Mouse (Mus musculus): ENCODE results near the gene Gm2310. TPM values are rescaled to one million over a fixed set of nuclear protein-coding genes. Genes with fewer than 3 reads are reported as not detected.

Gene Gm2310
- total and polyA plus RNA-seq, 3 experiments: not detected

DNA sequence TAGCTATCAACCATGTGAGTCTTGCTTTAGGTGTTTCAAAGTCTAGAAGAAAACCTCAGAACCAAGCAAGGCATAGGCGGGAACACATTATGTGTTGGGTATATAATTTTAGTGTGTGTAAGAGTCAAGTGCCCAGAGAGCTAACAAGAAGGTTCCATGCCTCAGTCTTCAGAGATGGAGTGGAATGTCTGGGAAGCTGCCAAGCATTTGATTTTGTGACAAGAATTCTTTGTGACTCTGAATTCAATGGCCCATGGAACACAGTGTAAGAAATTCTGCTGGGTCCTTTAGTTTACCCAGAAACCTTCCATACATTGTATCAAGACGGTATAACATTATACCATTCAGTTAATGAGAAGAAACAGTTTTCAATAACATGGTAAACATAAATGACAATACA, 17.3 kb downstream of the Gm2310 start:
- Histone ChIP-seq H3K4me2 (ENCODE audit: insufficient read depth, low read depth, poor library complexity, severe bottlenecking) (no peak overlapping the region), H3K27ac (ENCODE audit: insufficient read depth, low read depth) (no peak overlapping the region), H3K36me3 (replicated peaks in 1 of 2; ENCODE audit: control insufficient read depth in 1 of 2, insufficient read depth in 1 of 2, low read length in 1 of 2) (no peaks in the 10 kb centered on the region), H3K9me3 (replicated peaks; ENCODE audit: low read length) (no peaks in the 10 kb centered on the region), H3K79me2 (replicated peaks; ENCODE audit: control insufficient read depth, extremely low read depth, insufficient read depth, poor library complexity, severe bottlenecking) (no peaks in the 10 kb centered on the region), H3K4me3 (replicated peaks in 1 of 3; ENCODE audit: low read depth in 2 of 3, low read length in 2 of 3, poor library complexity in 1 of 3) (no peak overlapping the region), H3K4me1 (ENCODE audit: control insufficient read depth in 1 of 2, insufficient read depth in 2 of 2) (no peaks in the 10 kb centered on the region), H3K27me3 (replicated peaks) (no peaks in the 10 kb centered on the region), H3K9ac (ENCODE audit: insufficient read depth, low read depth) (no peak overlapping the region)
- no peak for TF ChIP-seq JUN (IDR thresholded peaks at IDR 0.05; ENCODE audit: insufficient read depth, low read depth, low read length)
- TF ChIP-seq ELF1 (IDR thresholded peaks at IDR 0.05; ENCODE audit: low read depth, low read length): no peak
- in situ Hi-C loops (cut with MboI; ENCODE audit: low pct_ligation_motif_present, low pct_unique_long_range_greater_than_20kb, low sequenced_read_pairs): no loop called here
- no peak for DNase-seq (ENCODE audit: extremely low read depth)
- dilution Hi-C loops (cut with MboI; ENCODE audit: extremely low pct_ligation_motif_present, extremely low pct_unique_long_range_greater_than_20kb, low sequenced_read_pairs): no loop called here

- no peak overlapping the region for H3K4me3 ChIP-seq (replicated peaks in 1 of 3; ENCODE audit: low read depth in 2 of 3, low read length in 2 of 3, poor library complexity in 1 of 3)
- no peak overlapping the region for H3K27ac ChIP-seq (ENCODE audit: insufficient read depth, low read depth)
- no peak for TF ChIP-seq JUND (conservative IDR thresholded peaks at IDR 0.05; ENCODE audit: low read depth, low read length)
- TF ChIP-seq ZNF384 (IDR thresholded peaks at IDR 0.05; ENCODE audit: low read depth, low read length): no peak
- no peak for TF ChIP-seq POLR2A (IDR thresholded peaks at IDR 0.05; ENCODE audit: low read depth, low read length)
- TF ChIP-seq EP300 (IDR thresholded peaks at IDR 0.05; ENCODE audit: low read length): no peak
- no peak for TF ChIP-seq TBP (conservative IDR thresholded peaks at IDR 0.05; ENCODE audit: low read depth, low read length)
- TF ChIP-seq USF2 (conservative IDR thresholded peaks at IDR 0.05; ENCODE audit: low read depth, low read length): no peak
- TF ChIP-seq KAT2A (IDR thresholded peaks at IDR 0.05; ENCODE audit: insufficient replicate concordance, low read length): no peak
- no peak for TF ChIP-seq ZC3H11A (IDR thresholded peaks at IDR 0.05; ENCODE audit: low read depth, low read length)
- TF ChIP-seq TCF12 (IDR thresholded peaks at IDR 0.05; ENCODE audit: low read depth, low read length): no peak
- no peak for TF ChIP-seq POLR2AphosphoS2 (IDR thresholded peaks at IDR 0.05; ENCODE audit: low read depth, low read length)
- TF ChIP-seq PAX5 (IDR thresholded peaks at IDR 0.05; ENCODE audit: low read length): no peak
- no peak for TF ChIP-seq USF1 (IDR thresholded peaks at IDR 0.05; ENCODE audit: low read depth, low read length)
- no peak for TF ChIP-seq HCFC1 (IDR thresholded peaks at IDR 0.05; ENCODE audit: low read depth, low read length)
- dilution Hi-C loops (cut with MboI; ENCODE audit: extremely low pct_ligation_motif_present, extremely low pct_unique_long_range_greater_than_20kb, low sequenced_read_pairs): no loop called here
- no peaks in the 10 kb centered on the region for H3K4me1 ChIP-seq (ENCODE audit: control insufficient read depth in 1 of 2, insufficient read depth in 2 of 2)
- H3K9ac ChIP-seq (ENCODE audit: insufficient read depth, low read depth): no peak overlapping the region
- no peak for DNase-seq (ENCODE audit: extremely low read depth)
- H3K9me3 ChIP-seq (replicated peaks; ENCODE audit: low read length): no peaks in the 10 kb centered on the region
- no peaks in the 10 kb centered on the region for H3K36me3 ChIP-seq (replicated peaks in 1 of 2; ENCODE audit: control insufficient read depth in 1 of 2, insufficient read depth in 1 of 2, low read length in 1 of 2)
- no peaks in the 10 kb centered on the region for H3K27me3 ChIP-seq (replicated peaks)
- H3K79me2 ChIP-seq (replicated peaks; ENCODE audit: control insufficient read depth, extremely low read depth, insufficient read depth, poor library complexity, severe bottlenecking): no peaks in the 10 kb centered on the region
- H3K4me2 ChIP-seq (ENCODE audit: insufficient read depth, low read depth, poor library complexity, severe bottlenecking): no peak overlapping the region
- in situ Hi-C loops (cut with MboI; ENCODE audit: low pct_ligation_motif_present, low pct_unique_long_range_greater_than_20kb, low sequenced_read_pairs): no loop called here
Observed at GRCm38 (mm10) chr15:8485261-8485660, 34.5 kb downstream of the Gm2310 start.

- TF ChIP-seq MXI1 (IDR thresholded peaks at IDR 0.05; ENCODE audit: low read depth, low read length): no peak
- TF ChIP-seq MAZ (IDR thresholded peaks at IDR 0.05; ENCODE audit: low read depth, low read length): no peak
- TF ChIP-seq MYC (IDR thresholded peaks at IDR 0.05; ENCODE audit: low read depth, low read length): no peak
- no peak for TF ChIP-seq ZC3H11A (IDR thresholded peaks at IDR 0.05; ENCODE audit: low read depth, low read length)
- TF ChIP-seq MAFK (IDR thresholded peaks at IDR 0.05; ENCODE audit: insufficient replicate concordance, low read length): no peak
- no peak for TF ChIP-seq USF1 (IDR thresholded peaks at IDR 0.05; ENCODE audit: low read depth, low read length)
- TF ChIP-seq SIN3A (IDR thresholded peaks at IDR 0.05; ENCODE audit: low read length): no peak
- TF ChIP-seq RCOR1 (conservative IDR thresholded peaks at IDR 0.05; ENCODE audit: low read depth, low read length): no peak
- H3K27ac ChIP-seq (ENCODE audit: insufficient read depth, low read depth): no peak overlapping the region
- dilution Hi-C loops (cut with MboI; ENCODE audit: extremely low pct_ligation_motif_present, extremely low pct_unique_long_range_greater_than_20kb, low sequenced_read_pairs): no loop called here
- no peaks in the 10 kb centered on the region for H3K36me3 ChIP-seq (replicated peaks in 1 of 2; ENCODE audit: control insufficient read depth in 1 of 2, insufficient read depth in 1 of 2, low read length in 1 of 2)
- H3K9ac ChIP-seq (ENCODE audit: insufficient read depth, low read depth): no peak overlapping the region
- in situ Hi-C loops (cut with MboI; ENCODE audit: low pct_ligation_motif_present, low pct_unique_long_range_greater_than_20kb, low sequenced_read_pairs): no loop called here
- H3K4me1 ChIP-seq (ENCODE audit: control insufficient read depth in 1 of 2, insufficient read depth in 2 of 2): no peaks in the 10 kb centered on the region
- no peaks in the 10 kb centered on the region for H3K79me2 ChIP-seq (replicated peaks; ENCODE audit: control insufficient read depth, extremely low read depth, insufficient read depth, poor library complexity, severe bottlenecking)
- DNase-seq (ENCODE audit: extremely low read depth): no peak
- peaks cover 2% of the 10 kb centered on the region for H3K9me3 ChIP-seq (replicated peaks; ENCODE audit: low read length)
- no peak overlapping the region for H3K4me2 ChIP-seq (ENCODE audit: insufficient read depth, low read depth, poor library complexity, severe bottlenecking)
- H3K27me3 ChIP-seq (replicated peaks): no peaks in the 10 kb centered on the region
- no peak overlapping the region for H3K4me3 ChIP-seq (replicated peaks in 1 of 3; ENCODE audit: low read depth in 2 of 3, low read length in 2 of 3, poor library complexity in 1 of 3)
Observed at GRCm38 (mm10) chr15:8469006-8469575, 50.7 kb downstream of the Gm2310 start.
